Mouse (Mus musculus): ENCODE data around the gene Gm10715. TPM values are rescaled to one million over a fixed set of nuclear protein-coding genes. Genes with fewer than 3 reads are reported as not detected.
A peak's percentile ranks its signal among the peaks of the same experiment; 100 is the strongest.
"Not testable (repeated sequence)": the region's sequence is repeated elsewhere in the genome, so short reads cannot be mapped to it uniquely, and the experiment has no call there.

Gm10715 gene
- polyA plus RNA-seq, 1 experiment from 2014 or later = not detected

- not testable (repeated sequence) for H3K36me3 ChIP-seq (ENCODE audit: control insufficient read depth, insufficient read depth, low read length); H3K9me3 ChIP-seq (ENCODE audit: control insufficient read depth, low read length); DNase-seq (ENCODE audit: low spot score); H3K4me2 ChIP-seq (replicated peaks; ENCODE audit: low read depth, low read length); H3K27me3 ChIP-seq (ENCODE audit: control insufficient read depth, insufficient read depth, low read length); ATAC-seq (ENCODE audit: low FRiP score); H3K4me3 ChIP-seq (ENCODE audit: low read depth, low read length); H3K9ac ChIP-seq (ENCODE audit: low read depth, low read length); H3K4me1 ChIP-seq (replicated peaks; ENCODE audit: control insufficient read depth, insufficient read depth, low read length); H3K27ac ChIP-seq (ENCODE audit: low read depth, low read length)
- WGBS = 74% methylated on average over 9 of the region's 13 CpGs
Observed at GRCm38 (mm10) chr9:3023312-3023984, 13.2 kb upstream of the Gm10715 start, which contains the start of gene Gm10718. Gm10718 (plus strand) TSS chr9:3023547.

- ATAC-seq (ENCODE audit: low FRiP score); H3K9ac ChIP-seq (ENCODE audit: low read depth, low read length); H3K4me2 ChIP-seq (replicated peaks; ENCODE audit: low read depth, low read length); H3K27me3 ChIP-seq (ENCODE audit: control insufficient read depth, insufficient read depth, low read length); H3K9me3 ChIP-seq (ENCODE audit: control insufficient read depth, low read length); DNase-seq (ENCODE audit: low spot score); H3K36me3 ChIP-seq (ENCODE audit: control insufficient read depth, insufficient read depth, low read length); H3K27ac ChIP-seq (ENCODE audit: low read depth, low read length); H3K4me1 ChIP-seq (replicated peaks; ENCODE audit: control insufficient read depth, insufficient read depth, low read length); H3K4me3 ChIP-seq (ENCODE audit: low read depth, low read length): not testable (repeated sequence)
- 67% methylated on average over 14 of the region's 16 CpGs for WGBS
Observed at GRCm38 (mm10) chr9:3023985-3024648, 12.6 kb upstream of the Gm10715 start.

- 75% methylated on average over 12 of the region's 12 CpGs for WGBS
- not testable (repeated sequence) for H3K4me3 ChIP-seq (ENCODE audit: low read depth, low read length); H3K9me3 ChIP-seq (ENCODE audit: control insufficient read depth, low read length); H3K27ac ChIP-seq (ENCODE audit: low read depth, low read length); H3K27me3 ChIP-seq (ENCODE audit: control insufficient read depth, insufficient read depth, low read length); DNase-seq (ENCODE audit: low spot score); H3K9ac ChIP-seq (ENCODE audit: low read depth, low read length); ATAC-seq (ENCODE audit: low FRiP score); H3K4me1 ChIP-seq (replicated peaks; ENCODE audit: control insufficient read depth, insufficient read depth, low read length); H3K4me2 ChIP-seq (replicated peaks; ENCODE audit: low read depth, low read length); H3K36me3 ChIP-seq (ENCODE audit: control insufficient read depth, insufficient read depth, low read length)
Observed at GRCm38 (mm10) chr9:3024912-3025467, 11.7 kb upstream of the Gm10715 start, which contains the start of gene Gm10717. Gm10717 (plus strand) TSS chr9:3025417.

- not testable (repeated sequence) for H3K4me3 ChIP-seq (ENCODE audit: low read depth, low read length); DNase-seq (ENCODE audit: low spot score); H3K36me3 ChIP-seq (ENCODE audit: control insufficient read depth, insufficient read depth, low read length); H3K4me2 ChIP-seq (replicated peaks; ENCODE audit: low read depth, low read length); H3K4me1 ChIP-seq (replicated peaks; ENCODE audit: control insufficient read depth, insufficient read depth, low read length); H3K27me3 ChIP-seq (ENCODE audit: control insufficient read depth, insufficient read depth, low read length); H3K9me3 ChIP-seq (ENCODE audit: control insufficient read depth, low read length); H3K27ac ChIP-seq (ENCODE audit: low read depth, low read length); H3K9ac ChIP-seq (ENCODE audit: low read depth, low read length); ATAC-seq (ENCODE audit: low FRiP score)
- WGBS = 62% methylated on average over 4 of the region's 6 CpGs
Observed at GRCm38 (mm10) chr9:3025653-3026052, 11.0 kb upstream of the Gm10715 start.

GRCm38 (mm10) chr9:3026136-3026535 lies 10.5 kb upstream of the Gm10715 start:
- H3K27me3 ChIP-seq (ENCODE audit: control insufficient read depth, insufficient read depth, low read length); H3K27ac ChIP-seq (ENCODE audit: low read depth, low read length); H3K36me3 ChIP-seq (ENCODE audit: control insufficient read depth, insufficient read depth, low read length); H3K9me3 ChIP-seq (ENCODE audit: control insufficient read depth, low read length); H3K9ac ChIP-seq (ENCODE audit: low read depth, low read length); DNase-seq (ENCODE audit: low spot score); ATAC-seq (ENCODE audit: low FRiP score); H3K4me3 ChIP-seq (ENCODE audit: low read depth, low read length); H3K4me1 ChIP-seq (replicated peaks; ENCODE audit: control insufficient read depth, insufficient read depth, low read length); H3K4me2 ChIP-seq (replicated peaks; ENCODE audit: low read depth, low read length): not testable (repeated sequence)
- WGBS = 77% methylated on average over 5 of the region's 5 CpGs

- H3K27me3 ChIP-seq (ENCODE audit: control insufficient read depth, insufficient read depth, low read length); H3K36me3 ChIP-seq (ENCODE audit: control insufficient read depth, insufficient read depth, low read length); H3K9ac ChIP-seq (ENCODE audit: low read depth, low read length); DNase-seq (ENCODE audit: low spot score); H3K4me1 ChIP-seq (replicated peaks; ENCODE audit: control insufficient read depth, insufficient read depth, low read length); H3K4me2 ChIP-seq (replicated peaks; ENCODE audit: low read depth, low read length); H3K9me3 ChIP-seq (ENCODE audit: control insufficient read depth, low read length); H3K27ac ChIP-seq (ENCODE audit: low read depth, low read length); ATAC-seq (ENCODE audit: low FRiP score); H3K4me3 ChIP-seq (ENCODE audit: low read depth, low read length): not testable (repeated sequence)
- 64% methylated on average over 9 of the region's 9 CpGs for WGBS
Observed at GRCm38 (mm10) chr9:3026741-3027140, 9.9 kb upstream of the Gm10715 start.

GRCm38 (mm10) chr9:3027200-3027599 lies 9.5 kb upstream of the Gm10715 start:
- H3K27me3 ChIP-seq (ENCODE audit: control insufficient read depth, insufficient read depth, low read length); H3K9ac ChIP-seq (ENCODE audit: low read depth, low read length); H3K9me3 ChIP-seq (ENCODE audit: control insufficient read depth, low read length); H3K36me3 ChIP-seq (ENCODE audit: control insufficient read depth, insufficient read depth, low read length); H3K4me3 ChIP-seq (ENCODE audit: low read depth, low read length); H3K4me1 ChIP-seq (replicated peaks; ENCODE audit: control insufficient read depth, insufficient read depth, low read length); H3K4me2 ChIP-seq (replicated peaks; ENCODE audit: low read depth, low read length); H3K27ac ChIP-seq (ENCODE audit: low read depth, low read length): not testable (repeated sequence)
- ATAC-seq (ENCODE audit: low FRiP score) (0 out of 2 replicates have a peak, but pooled peaks have one; percentile 20), DNase-seq (ENCODE audit: low spot score) (peak; percentile 71)
- 76% methylated on average over 9 of the region's 9 CpGs for WGBS

GRCm38 (mm10) chr9:3029276-3030000 lies 7.2 kb upstream of the Gm10715 start:
- not testable (repeated sequence) for H3K4me2 ChIP-seq (replicated peaks; ENCODE audit: low read depth, low read length); H3K27me3 ChIP-seq (ENCODE audit: control insufficient read depth, insufficient read depth, low read length); ATAC-seq (ENCODE audit: low FRiP score); H3K4me3 ChIP-seq (ENCODE audit: low read depth, low read length); H3K4me1 ChIP-seq (replicated peaks; ENCODE audit: control insufficient read depth, insufficient read depth, low read length); H3K27ac ChIP-seq (ENCODE audit: low read depth, low read length); DNase-seq (ENCODE audit: low spot score); H3K9ac ChIP-seq (ENCODE audit: low read depth, low read length); H3K36me3 ChIP-seq (ENCODE audit: control insufficient read depth, insufficient read depth, low read length); H3K9me3 ChIP-seq (ENCODE audit: control insufficient read depth, low read length)
- 64% methylated on average over 12 of the region's 16 CpGs for WGBS
